Mouse (Mus musculus) megakaryocyte progenitor cell, adult 5-6 weeks (primary cell): ENCODE results near the gene Gmeb2. TPM values are rescaled to one million over a fixed set of nuclear protein-coding genes. Genes with fewer than 3 reads are reported as not detected.
A peak's percentile ranks its signal among the peaks of the same experiment; 100 is the strongest.

Experiments
- ATAC-seq: replicated peaks from 2 replicates; pipeline ENCODE4 v1.8.0; 2016; ENCODE audit warnings: mild to moderate bottlenecking, moderate TSS enrichment, inconsistent platforms; ENCODE audit not compliant: poor library complexity
- total RNA-seq, 2 experiments: library from RNA; stranded (forward) in 1 of 2; stranded (reverse) in 1 of 2; fragments of 157-497, 149-512 nt in 1 of 2; fragments of 200-1000 nt in 1 of 2; gene quantifications; 2 replicates each; pipeline versions ENCODE4 v1.2.3 to v1.2.4; 2015 to 2017

Gmeb2 gene
- total RNA-seq, 2 experiments from 2014 or later: 12.5 to 13.4 TPM

DNA sequence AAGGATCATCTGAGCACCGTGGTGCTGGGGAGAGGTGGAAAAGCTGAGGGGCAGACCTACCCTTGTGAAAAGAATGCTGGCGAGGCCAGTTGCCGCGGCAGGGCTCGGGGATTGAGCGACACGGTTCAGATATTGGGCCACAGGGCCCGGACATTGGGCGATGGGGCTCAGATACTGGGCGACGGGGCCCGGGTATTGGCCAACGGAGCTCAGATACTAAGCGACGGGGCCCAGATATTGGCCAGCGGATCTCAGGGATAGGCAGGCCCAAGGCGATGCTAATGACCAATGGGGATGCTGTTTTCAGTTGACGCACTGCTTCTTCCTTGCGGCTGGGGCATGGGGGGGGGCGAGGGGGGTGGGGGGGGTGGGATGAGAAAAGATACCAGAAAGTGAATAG is 56.7 kb downstream of the Gmeb2 start:
- no peak for ATAC-seq

DNA sequence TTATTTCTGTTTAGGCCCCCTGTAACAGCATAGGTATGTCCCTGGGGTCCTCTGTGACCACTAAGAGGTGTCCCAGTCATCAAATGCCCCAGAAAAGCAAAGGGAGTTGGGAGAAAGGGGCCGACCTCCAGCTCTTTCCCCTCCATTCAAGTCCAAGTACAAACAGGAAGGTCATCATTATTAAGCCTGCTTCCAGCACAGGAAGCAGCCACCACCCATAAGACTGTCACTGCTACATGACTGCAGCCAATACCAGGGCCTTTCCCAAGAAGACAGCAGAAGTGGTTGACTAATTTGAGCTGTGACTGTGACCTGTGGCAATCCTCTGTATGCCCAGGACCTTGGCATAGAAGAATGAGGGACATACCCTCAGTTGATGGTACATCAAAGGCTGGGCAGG is 59.5 kb downstream of the Gmeb2 start:
- no peak for ATAC-seq

DNA sequence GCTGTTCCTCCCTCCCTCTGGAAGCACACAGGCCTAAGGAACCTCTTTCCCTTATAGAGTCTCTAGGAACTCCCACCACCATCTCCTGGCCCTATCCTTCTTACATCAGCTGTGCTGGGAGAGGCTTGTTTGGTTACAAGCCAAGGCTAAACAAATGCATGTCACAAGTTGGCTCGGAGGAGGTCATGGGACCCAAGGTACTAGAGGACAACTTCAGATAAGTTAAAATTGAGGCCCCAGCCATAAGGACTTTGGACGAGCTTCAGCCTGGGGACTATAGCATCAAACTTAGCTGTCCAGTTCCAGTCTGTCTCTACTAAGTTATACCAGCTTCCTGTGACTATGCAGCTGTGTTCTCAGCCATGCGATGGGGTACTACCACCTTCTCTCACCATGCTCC is 60.7 kb downstream of the Gmeb2 start:
- no peak for ATAC-seq

DNA sequence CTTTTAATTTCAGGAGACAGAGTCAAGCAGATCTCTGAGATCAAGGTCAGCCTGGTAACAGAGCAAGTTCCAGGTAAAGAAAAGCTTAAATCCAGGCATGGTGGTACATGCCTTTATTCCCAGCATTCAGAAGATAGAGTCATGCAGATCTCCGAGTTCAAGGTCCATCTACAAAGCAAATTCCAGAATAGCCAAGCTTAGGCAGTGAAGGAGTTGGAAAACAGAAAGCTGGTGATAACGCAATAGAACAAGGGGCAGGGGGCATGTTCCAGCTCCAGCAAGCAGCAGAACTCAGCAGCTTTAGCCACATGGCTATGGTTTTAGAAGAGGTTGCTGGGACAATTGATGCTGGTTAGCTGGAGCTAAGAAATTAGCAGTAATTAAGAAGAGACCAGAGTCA is 62.8 kb downstream of the Gmeb2 start:
- no peak for ATAC-seq

DNA sequence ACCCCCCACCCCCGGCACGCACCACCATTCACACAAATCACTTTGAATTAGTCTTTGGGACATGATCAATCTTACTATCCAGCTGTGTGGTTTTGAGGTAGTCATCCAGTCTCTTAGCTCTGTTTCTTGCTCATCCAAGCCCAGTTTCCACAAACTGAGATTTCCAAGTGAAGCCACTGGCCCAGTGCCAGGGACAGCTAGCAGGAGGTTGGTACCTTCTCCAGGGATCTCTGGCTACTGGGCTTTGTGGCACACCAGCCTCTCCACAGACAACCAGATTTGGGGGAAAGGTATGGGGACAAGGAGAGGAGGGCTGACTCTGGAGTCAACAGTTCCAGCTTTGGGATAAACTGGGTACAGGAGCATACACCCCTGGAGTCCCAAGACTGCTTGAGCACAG is 67.5 kb downstream of the Gmeb2 start:
- ATAC-seq: no peak

DNA sequence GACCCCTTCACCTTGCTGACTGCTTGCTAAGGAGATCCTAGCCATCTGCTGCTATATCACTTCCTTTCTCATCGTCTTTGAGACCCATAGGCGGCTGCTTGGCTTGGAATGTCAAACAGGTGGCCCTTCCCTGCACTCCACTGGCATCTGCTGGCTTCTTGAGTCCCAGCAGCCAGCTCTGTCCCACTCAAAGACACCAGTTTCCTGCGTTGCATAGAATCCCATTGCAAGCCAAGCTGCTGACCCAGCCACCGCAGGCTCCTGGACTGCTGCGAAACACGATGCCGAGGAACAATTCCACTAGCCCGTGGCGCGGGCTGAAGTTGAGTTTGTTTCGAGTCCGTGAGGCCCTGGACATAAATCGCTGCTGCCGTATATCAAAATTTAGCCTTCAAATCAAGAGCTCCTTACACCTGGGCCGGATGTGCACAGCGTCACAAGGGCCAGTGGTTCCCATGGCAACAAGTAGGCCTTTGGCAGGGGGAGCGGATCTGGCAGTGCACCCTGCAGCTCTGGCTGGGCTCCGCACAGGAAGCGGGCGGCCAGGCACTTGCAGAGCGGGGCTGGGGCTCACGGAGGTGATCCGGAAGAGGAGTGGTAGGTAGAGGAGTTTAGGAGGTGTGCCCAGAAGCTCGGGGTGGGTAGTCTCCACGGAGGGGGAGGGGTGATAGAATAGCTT is 68.2 kb downstream of the Gmeb2 start, which contains the start of gene Fndc11:
Fndc11 (plus strand) TSS at position 476 of the 679 bp plus-strand sequence.
- ATAC-seq: peak; percentile 94

DNA sequence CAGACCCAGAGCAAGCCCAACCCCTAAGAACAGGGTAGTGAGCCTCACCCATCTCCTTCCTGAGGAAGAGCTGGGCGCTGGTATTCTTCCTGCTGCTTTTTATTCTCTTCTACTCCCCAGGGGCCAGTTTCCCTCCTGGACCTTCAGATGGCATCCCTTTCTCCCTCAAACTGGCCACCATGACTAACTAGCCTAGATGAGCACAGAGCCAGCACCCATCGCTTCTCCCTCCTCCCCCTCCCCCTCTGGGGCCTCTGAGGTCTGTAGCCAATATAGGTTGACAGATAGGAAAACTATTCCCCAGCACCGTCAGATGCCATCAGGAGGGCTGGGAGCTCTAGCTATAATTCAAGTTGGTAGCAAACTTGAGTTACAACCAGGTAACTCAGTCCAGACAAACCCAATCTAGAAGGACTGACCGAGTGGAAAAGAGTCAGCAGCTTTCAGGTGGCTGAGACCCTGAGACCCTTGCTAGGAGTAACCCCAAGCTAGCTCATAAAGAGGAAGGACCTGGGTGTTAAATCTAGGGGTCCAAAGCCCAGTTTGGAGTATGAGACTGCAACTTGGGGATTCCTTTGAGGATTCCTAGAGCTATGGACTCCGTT is 68.9 kb downstream of the Gmeb2 start:
- ATAC-seq: no peak

DNA sequence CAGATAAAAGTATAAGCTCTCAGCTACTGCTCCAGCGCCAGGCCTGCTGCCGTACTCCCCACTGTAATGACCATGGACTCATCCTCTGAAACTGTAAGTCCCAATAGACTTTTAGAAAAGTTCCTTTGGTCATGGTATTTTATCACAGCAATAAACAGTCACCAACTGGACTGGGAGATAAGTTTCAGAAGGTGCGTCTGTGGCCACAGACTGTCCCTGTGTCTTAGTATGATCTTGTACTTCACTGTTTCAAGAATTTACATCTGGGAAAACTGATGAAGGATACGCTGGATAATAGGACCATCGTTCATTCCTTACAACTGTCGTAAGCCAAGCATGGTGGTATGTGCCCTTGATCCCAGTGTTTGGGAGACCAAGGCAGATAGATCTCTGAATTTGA is 71.8 kb downstream of the Gmeb2 start:
- no peak for ATAC-seq

DNA sequence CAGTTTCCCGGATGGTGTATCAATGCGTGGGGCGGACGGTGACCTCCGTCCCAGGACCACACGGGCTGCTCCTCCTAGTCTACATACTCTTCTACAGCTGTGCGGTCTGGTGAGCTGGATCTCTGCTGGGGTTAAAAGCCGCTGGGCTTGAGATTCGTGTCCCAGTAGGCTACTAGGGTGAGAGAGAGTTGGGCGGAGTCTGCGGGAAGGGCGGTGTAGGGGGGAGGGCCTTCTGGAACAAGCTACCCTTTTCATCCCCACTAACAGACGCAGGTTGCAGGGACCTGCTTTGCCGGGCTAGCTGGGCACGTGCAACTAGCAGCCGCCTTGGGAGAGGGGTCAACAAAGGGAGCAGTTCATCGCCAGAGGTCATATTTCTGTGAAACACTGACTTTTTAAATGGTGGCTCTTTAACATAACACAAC is 74.8 kb downstream of the Gmeb2 start, which contains the start of gene Srms:
Srms (minus strand) TSS at position 165 of the 425 bp plus-strand sequence.
- peak; percentile 82 for ATAC-seq

DNA sequence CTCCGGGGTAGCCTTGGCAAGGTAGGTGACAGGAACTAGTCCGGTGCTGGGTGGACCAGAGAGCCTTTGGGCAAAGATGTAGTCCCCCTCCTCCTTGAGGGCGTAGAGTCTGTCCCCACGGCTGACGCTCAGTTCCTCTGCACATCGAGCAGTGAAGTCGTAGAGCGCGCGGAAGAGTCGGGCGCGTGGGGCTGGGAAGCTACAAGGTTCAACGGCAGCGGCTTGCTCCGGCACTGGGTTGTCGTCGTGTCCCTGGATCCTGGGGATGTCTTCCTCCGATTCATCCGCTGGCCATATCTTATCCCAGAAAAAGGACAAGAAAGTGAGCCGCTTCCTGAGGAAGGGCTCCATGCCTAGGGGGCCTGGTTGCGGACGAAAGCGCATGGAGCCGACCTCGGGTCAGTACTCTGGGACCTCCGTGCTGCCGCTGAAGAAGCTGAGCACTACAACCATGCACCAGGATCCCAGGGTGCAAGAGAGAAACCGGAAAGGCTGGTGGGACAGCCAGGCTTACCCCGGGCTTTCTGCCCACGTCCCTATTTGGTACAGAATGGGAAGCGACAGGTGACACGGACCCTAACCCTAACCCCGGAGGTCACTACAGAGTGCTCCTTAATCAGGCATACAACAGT is 75.3 kb downstream of the Gmeb2 start:
- peak; percentile 36 for ATAC-seq

DNA sequence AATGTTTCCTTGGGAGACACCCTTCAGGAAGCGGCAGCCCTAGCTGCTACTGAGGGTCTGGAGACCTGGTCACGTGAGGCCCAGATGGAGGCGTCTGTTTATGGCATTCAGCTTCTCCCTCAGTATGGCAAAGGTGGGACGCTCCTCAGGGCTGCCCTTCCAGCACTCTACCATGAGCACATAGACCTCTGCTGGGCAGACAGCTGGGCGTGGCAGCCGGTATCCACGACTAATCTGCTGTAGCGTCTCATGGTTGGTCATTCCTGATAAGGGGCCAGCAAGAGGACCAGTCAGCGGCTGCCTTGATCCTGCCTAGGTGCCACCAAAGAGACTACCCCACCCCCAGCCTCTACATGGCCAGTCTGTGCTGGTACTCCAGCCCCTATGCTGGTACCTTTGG is 81.7 kb downstream of the Gmeb2 start:
- ATAC-seq: peak; percentile 33; the same call in 1 of the 2 replicates

DNA sequence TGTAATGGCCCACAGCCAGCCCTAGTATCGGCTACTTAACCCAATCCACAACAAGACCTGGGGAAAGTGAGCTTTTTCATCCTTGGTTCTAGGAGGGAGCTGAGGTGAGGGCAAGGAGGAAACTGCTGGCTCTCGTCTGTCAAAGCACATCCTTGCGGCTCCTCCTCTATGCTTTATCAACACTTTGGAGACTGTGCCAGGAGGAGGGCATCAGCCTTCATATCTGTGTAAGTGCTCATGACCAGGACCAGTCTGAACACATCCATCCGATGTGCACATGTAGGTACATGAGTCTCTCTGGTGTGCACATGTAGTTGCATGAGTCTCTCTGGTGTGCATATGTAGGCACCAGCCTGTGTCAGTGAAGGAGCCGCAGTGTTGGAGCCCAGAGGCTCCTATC is 82.2 kb downstream of the Gmeb2 start:
- peak; percentile 38; the same call in 1 of the 2 replicates for ATAC-seq

DNA sequence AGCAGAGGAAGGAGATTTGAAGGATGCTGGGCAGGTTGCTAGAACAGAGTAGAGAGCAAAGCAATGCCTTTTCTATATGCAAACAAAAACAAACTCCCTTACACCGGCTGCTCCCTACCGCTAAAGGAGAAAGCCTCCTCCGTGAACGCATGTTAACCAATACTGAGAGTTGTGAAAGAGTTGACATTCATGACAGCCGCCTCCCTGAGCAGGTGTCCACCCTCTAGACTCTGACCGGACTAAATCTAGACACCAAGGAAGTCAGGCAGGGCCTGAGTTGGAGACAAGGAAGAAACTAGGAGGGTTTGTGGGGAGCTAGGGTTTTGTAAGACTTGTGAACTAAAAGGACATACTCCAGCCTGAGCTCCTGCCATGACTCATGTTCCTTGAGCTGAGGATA is 84.9 kb downstream of the Gmeb2 start:
- ATAC-seq: no peak

DNA sequence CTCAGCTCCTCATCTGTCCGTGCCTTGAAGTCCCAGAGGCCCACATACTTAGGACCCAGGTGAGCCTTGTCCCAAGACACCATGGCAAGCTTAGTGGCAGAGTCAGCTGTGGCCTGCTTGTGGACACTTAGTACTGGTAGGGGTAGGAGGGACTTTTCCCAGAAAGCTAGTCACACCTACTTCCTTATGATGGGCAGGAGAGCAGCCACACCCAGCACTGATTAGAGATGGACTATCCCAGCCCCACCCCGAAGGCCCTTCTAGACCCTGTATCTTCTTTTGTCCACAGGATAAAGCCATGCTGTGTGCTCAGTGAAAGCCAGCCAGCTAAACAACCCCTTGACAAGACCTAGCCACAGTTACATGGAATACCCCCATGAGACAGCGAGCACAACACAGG is 85.4 kb downstream of the Gmeb2 start, which contains the start of gene Ptk6:
Ptk6 (minus strand) TSS at position 368 of the 400 bp plus-strand sequence.
- ATAC-seq: no peak

DNA sequence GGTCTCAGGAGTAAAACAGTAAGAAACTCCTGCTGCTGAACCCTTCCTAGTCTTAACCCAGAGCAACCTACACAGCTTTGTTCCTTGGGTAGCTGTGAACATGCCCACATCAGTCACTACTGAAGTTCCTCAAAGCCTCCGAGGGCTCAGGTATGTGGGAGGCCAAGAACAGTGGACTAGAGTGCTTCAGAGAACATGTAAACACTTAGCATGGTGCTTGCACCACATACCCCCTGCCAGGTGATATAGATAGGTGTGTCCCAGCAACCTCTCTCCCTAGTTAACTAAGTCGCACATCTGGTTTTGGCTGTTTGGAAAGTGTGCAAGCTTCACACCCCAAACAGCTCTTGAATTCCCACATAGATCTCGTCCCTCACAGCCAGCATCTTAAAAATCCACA is 86.2 kb downstream of the Gmeb2 start:
- no peak for ATAC-seq

Other genes with a start within 250 kb of the Gmeb2 start
- gene Chrna4, start 244.5 kb downstream of the Gmeb2 start, total RNA-seq (2015): not detected in 2 replicates
- not detected in 2 replicates for gene Chrna4, start 244.5 kb downstream of the Gmeb2 start, total RNA-seq (2017)
- not detected in 2 replicates for gene Kcnq2, start 152.7 kb downstream of the Gmeb2 start, total RNA-seq (2015)
- not detected in 2 replicates for gene Kcnq2, start 152.7 kb downstream of the Gmeb2 start, total RNA-seq (2017)
- not detected in 2 replicates for gene Eef1a2, start 131.0 kb downstream of the Gmeb2 start, total RNA-seq (2015)
- gene Eef1a2, start 131.0 kb downstream of the Gmeb2 start, total RNA-seq (2017): not detected in 2 replicates
- gene Ppdpf, start 100.8 kb downstream of the Gmeb2 start, total RNA-seq (2015): 85.7 and 109 TPM in 2 replicates
- 68.8 and 73.0 TPM in 2 replicates for gene Ppdpf, start 100.8 kb downstream of the Gmeb2 start, total RNA-seq (2017)
- gene Ptk6, start 85.2 kb downstream of the Gmeb2 start, total RNA-seq (2015): not detected in 2 replicates
- not detected in 2 replicates for gene Ptk6, start 85.2 kb downstream of the Gmeb2 start, total RNA-seq (2017)
- gene Srms, start 74.8 kb downstream of the Gmeb2 start, total RNA-seq (2015): not detected in 2 replicates
- not detected in 2 replicates for gene Srms, start 74.8 kb downstream of the Gmeb2 start, total RNA-seq (2017)
- gene Fndc11, start 68.0 kb downstream of the Gmeb2 start, total RNA-seq (2015): not detected in 2 replicates
- gene Fndc11, start 68.0 kb downstream of the Gmeb2 start, total RNA-seq (2017): not detected in 2 replicates
- gene Helz2, start 46.0 kb downstream of the Gmeb2 start, total RNA-seq (2015): 3.4 and 5.0 TPM in 2 replicates
- gene Helz2, start 46.0 kb downstream of the Gmeb2 start, total RNA-seq (2017): 4.0 and 4.8 TPM in 2 replicates
- gene Stmn3, start 26.5 kb upstream of the Gmeb2 start, total RNA-seq (2015): not detected in 2 replicates
- gene Stmn3, start 26.5 kb upstream of the Gmeb2 start, total RNA-seq (2017): not detected in 2 replicates
- 53.4 and 78.0 TPM in 2 replicates for gene Rtel1, start 31.7 kb upstream of the Gmeb2 start, total RNA-seq (2015)
- 41.9 and 53.0 TPM in 2 replicates for gene Rtel1, start 31.7 kb upstream of the Gmeb2 start, total RNA-seq (2017)
- 7.0 and 8.2 TPM in 2 replicates for gene Zgpat, start 76.9 kb upstream of the Gmeb2 start, total RNA-seq (2015)
- 38.2 and 48.2 TPM in 2 replicates for gene Zgpat, start 76.9 kb upstream of the Gmeb2 start, total RNA-seq (2017)
- gene Arfrp1, start 77.4 kb upstream of the Gmeb2 start, total RNA-seq (2015): 26.8 and 28.6 TPM in 2 replicates
- 62.1 and 70.2 TPM in 2 replicates for gene Arfrp1, start 77.4 kb upstream of the Gmeb2 start, total RNA-seq (2017)
- gene Lime1, start 92.0 kb upstream of the Gmeb2 start, total RNA-seq (2015): 25.4 and 26.5 TPM in 2 replicates
- 12.7 and 18.1 TPM in 2 replicates for gene Lime1, start 92.0 kb upstream of the Gmeb2 start, total RNA-seq (2017)
- 1.2 and 1.8 TPM in 2 replicates for gene Zbtb46, start 171.4 kb upstream of the Gmeb2 start, total RNA-seq (2015)
- 1.9 and 5.4 TPM in 2 replicates for gene Zbtb46, start 171.4 kb upstream of the Gmeb2 start, total RNA-seq (2017)
- gene Abhd16b, start 205.2 kb upstream of the Gmeb2 start, total RNA-seq (2015): not detected in 2 replicates
- gene Abhd16b, start 205.2 kb upstream of the Gmeb2 start, total RNA-seq (2017): not detected in 2 replicates
- 47.1 and 60.0 TPM in 2 replicates for gene Tpd52l2, start 209.1 kb upstream of the Gmeb2 start, total RNA-seq (2015)
- gene Tpd52l2, start 209.1 kb upstream of the Gmeb2 start, total RNA-seq (2017): 99.2 and 119 TPM in 2 replicates
- 25.0 and 30.7 TPM in 2 replicates for gene Dnajc5, start 232.4 kb upstream of the Gmeb2 start, total RNA-seq (2015)
- 37.4 and 40.0 TPM in 2 replicates for gene Dnajc5, start 232.4 kb upstream of the Gmeb2 start, total RNA-seq (2017)